ENCODE assay signal across 18 mouse cellular contexts in the genomic region with DNA sequence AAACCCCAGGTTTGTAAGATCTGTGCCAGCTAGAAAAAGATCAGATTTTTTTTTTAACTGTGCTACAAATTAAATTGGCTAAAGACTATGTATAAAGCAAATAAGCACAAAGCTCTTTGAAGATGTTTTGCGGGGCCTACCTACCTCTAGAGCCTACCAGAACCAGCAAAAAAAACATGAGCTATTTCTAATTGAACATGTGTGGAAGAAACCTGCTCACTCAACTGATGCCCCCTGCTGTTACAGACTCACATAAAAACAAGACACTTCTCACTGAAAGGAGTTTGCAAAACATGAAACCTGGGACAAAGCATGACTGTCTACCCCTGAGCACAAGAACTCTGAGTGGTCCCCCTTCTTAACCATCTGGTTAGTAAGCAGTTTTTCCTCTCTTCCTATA. TPM values are rescaled to one million over a fixed set of nuclear protein-coding genes. Genes with fewer than 3 reads are reported as not detected.
DNase-seq lines count a peak whose midpoint lies in the region; ATAC-seq lines count a peak whose summit lies in the region.
"Had no signal": no experiment of that assay in that cellular context is flagged by ENCODE, and none has a peak within 500 bp of the region (broad histone marks: within the 10 kb centered on the region; RNA-seq: fewer than 3 reads in every experiment).

No protein-coding gene starts in this region.

- H3K27ac ChIP-seq in limb, embryonic 11.5 days (replicated peaks; ENCODE audit: low read depth, low read length) = peak overlapping the region; percentile 38; the same call in 1 of the 2 replicates
- H3K27ac ChIP-seq: forebrain, embryonic 12.5 days had no signal

- peak; percentile 12 for DNase-seq in embryo, embryonic 10.5 days (ENCODE audit: low spot score)
- DNase-seq in embryo, embryonic 10 days (ENCODE audit: low spot score) = no peak
- DNase-seq in kidney, postnatal 36 days = peak; percentile 9 to 20
- no peak for DNase-seq in kidney, adult 11 months
- DNase-seq in 416B (ENCODE audit: low read depth) = peak; percentile 33
- no peak for DNase-seq in limb, embryonic 11.5 days (ENCODE audit: low spot score)
- no peak for DNase-seq in right cerebral cortex, postnatal 14 days
- DNase-seq in Muller cell, postnatal 12 days (ENCODE audit: inconsistent ontology term) = no peak
- DNase-seq: cerebellum, postnatal 10 days; lung, adult 18-20 months; right cerebral cortex, postnatal 25 days had no signal

- H3K27me3 ChIP-seq in limb, embryonic 11.5 days (ENCODE audit: control insufficient read depth, insufficient read depth, low read length) = no peaks in the 10 kb centered on the region
- H3K27me3 ChIP-seq: forebrain, embryonic 12.5 days had no signal

- H3K4me3 ChIP-seq in limb, embryonic 11.5 days (ENCODE audit: low read depth, low read length) = no peak overlapping the region
- H3K4me3 ChIP-seq: forebrain, embryonic 12.5 days had no signal

- no peaks in the 10 kb centered on the region for H3K4me1 ChIP-seq in limb, embryonic 11.5 days (ENCODE audit: control insufficient read depth, insufficient read depth, low read length)

- H3K4me2 ChIP-seq in limb, embryonic 11.5 days (ENCODE audit: low read depth, severe bottlenecking) = no peak overlapping the region
- H3K4me2 ChIP-seq: forebrain, embryonic 12.5 days; heart, embryonic 11.5 days; midbrain, embryonic 11.5 days had no signal

- WGBS in limb, embryonic 11.5 days = 50% methylated on average over 1 of the region's 1 CpGs

- no peak for ATAC-seq in limb, embryonic 11.5 days (ENCODE audit: insufficient number of reproducible peaks, low FRiP score, low TSS enrichment, low read depth)

- no peaks in the 10 kb centered on the region for H3K36me3 ChIP-seq in limb, embryonic 11.5 days (ENCODE audit: control insufficient read depth, insufficient read depth, low read length)
- H3K36me3 ChIP-seq: forebrain, embryonic 12.5 days had no signal

- H3K9me3 ChIP-seq in limb, embryonic 11.5 days (ENCODE audit: control insufficient read depth, low read length) = no peaks in the 10 kb centered on the region
- H3K9me3 ChIP-seq: forebrain, embryonic 12.5 days had no signal

- no peak overlapping the region for H3K9ac ChIP-seq in limb, embryonic 11.5 days (ENCODE audit: low read length)
- H3K9ac ChIP-seq: forebrain, embryonic 12.5 days had no signal

RNA-seq across cellular contexts. Expression of a gene that starts 4.8 kb away (rescaled TPM):
- 17.5 and 19.7 TPM in 2 replicates for polyA plus RNA-seq in limb, embryonic 11.5 days (2014; fragmentation: Nextera tagmentation; extraction: Ambion mirVana)

RNA-seq across cellular contexts. Expression of a gene that starts 5.6 kb away (rescaled TPM):
- not detected in 2 replicates for polyA plus RNA-seq in limb, embryonic 11.5 days (2014; fragmentation: Nextera tagmentation; extraction: Ambion mirVana)
- polyA plus RNA-seq: embryonic facial prominence, embryonic 14.5 days; forebrain, embryonic 12.5 days; heart, embryonic 11.5 days; hindbrain, embryonic 11.5 days; kidney, embryonic 16.5 days; midbrain, embryonic 11.5 days; neural tube, embryonic 14.5 days had no signal

RNA-seq across cellular contexts. Expression of a gene that starts 13.3 kb away (rescaled TPM):
- 0.76 and 1.1 TPM in 2 replicates for polyA plus RNA-seq in limb, embryonic 11.5 days (2014; fragmentation: Nextera tagmentation; extraction: Ambion mirVana)
- polyA plus RNA-seq: midbrain, embryonic 11.5 days had no signal

RNA-seq across cellular contexts. Expression of a gene that starts 53.9 kb away (rescaled TPM):
- polyA plus RNA-seq in limb, embryonic 11.5 days (2014; fragmentation: Nextera tagmentation; extraction: Ambion mirVana) = 1.5 and 2.5 TPM in 2 replicates
- polyA plus RNA-seq: hindbrain, embryonic 11.5 days had no signal

Comparison
In these comparisons a context has a peak if more than half of its experiments do, and no peak if none do; other contexts are left out.
1. DNase-seq: peak in embryo, embryonic 10.5 days (single experiment), kidney, postnatal 36 days (2 of 2) and 416B (single experiment); none in embryo, embryonic 10 days (single experiment), kidney, adult 11 months (single experiment), limb, embryonic 11.5 days (single experiment), right cerebral cortex, postnatal 14 days (single experiment) and Muller cell, postnatal 12 days (single experiment).